Mouse (Mus musculus): ENCODE results near the gene Gm49510. TPM values are rescaled to one million over a fixed set of nuclear protein-coding genes. Genes with fewer than 3 reads are reported as not detected.
"Not testable (repeated sequence)": the region's sequence is repeated elsewhere in the genome, so short reads cannot be mapped to it uniquely, and the experiment has no call there.

Gm49510 gene
- polyA plus RNA-seq, 1 experiment from 2014 or later, result 0.16 TPM

GRCm38 (mm10) chr15:78878792-78879516 is 20.5 kb upstream of the Gm49510 start:
- not testable (repeated sequence) for H3K9ac ChIP-seq (replicated peaks); H3K27ac ChIP-seq; ATAC-seq (ENCODE audit: insufficient number of reproducible peaks, insufficient read depth, low FRiP score, low TSS enrichment, low read depth); H3K27me3 ChIP-seq; H3K4me3 ChIP-seq (replicated peaks); H3K9me3 ChIP-seq
- Histone ChIP-seq H3K36me3 (peaks cover 40% of the 10 kb centered on the region), H3K4me2 (peak overlapping the region; percentile 13; the same call in 1 of the 2 replicates), H3K4me1 (replicated peaks) (peaks cover 23% of the 10 kb centered on the region)
- 39% methylated on average over 7 of the region's 7 CpGs for WGBS

GRCm38 (mm10) chr15:78880432-78880831 is 19.0 kb upstream of the Gm49510 start:
- no peak overlapping the region for H3K4me3 ChIP-seq (replicated peaks)
- H3K9ac ChIP-seq (replicated peaks), result no peak overlapping the region
- 95% methylated on average over 8 of the region's 8 CpGs for WGBS
- no peak for ATAC-seq (ENCODE audit: insufficient number of reproducible peaks, insufficient read depth, low FRiP score, low TSS enrichment, low read depth)
- peaks cover 22% of the 10 kb centered on the region for H3K4me1 ChIP-seq (replicated peaks)
- no peak overlapping the region for H3K4me2 ChIP-seq
- peaks cover 52% of the 10 kb centered on the region for H3K36me3 ChIP-seq
- H3K27me3 ChIP-seq, result no peaks in the 10 kb centered on the region
- H3K27ac ChIP-seq, result peak overlapping the region; percentile 7; the same call in 1 of the 2 replicates
- no peaks in the 10 kb centered on the region for H3K9me3 ChIP-seq

GRCm38 (mm10) chr15:78881828-78882227 is 17.6 kb upstream of the Gm49510 start:
- WGBS, result 82% methylated on average over 3 of the region's 3 CpGs
- H3K9ac ChIP-seq (replicated peaks), result no peak overlapping the region
- H3K4me2 ChIP-seq, result no peak overlapping the region
- peaks cover 66% of the 10 kb centered on the region for H3K36me3 ChIP-seq
- no peaks in the 10 kb centered on the region for H3K27me3 ChIP-seq
- no peaks in the 10 kb centered on the region for H3K9me3 ChIP-seq
- no peak for ATAC-seq (ENCODE audit: insufficient number of reproducible peaks, insufficient read depth, low FRiP score, low TSS enrichment, low read depth)
- no peak overlapping the region for H3K4me3 ChIP-seq (replicated peaks)
- H3K27ac ChIP-seq, result no peak overlapping the region
- H3K4me1 ChIP-seq (replicated peaks), result peaks cover 15% of the 10 kb centered on the region

GRCm38 (mm10) chr15:78889401-78889853 is 10.0 kb upstream of the Gm49510 start:
- Histone ChIP-seq H3K9ac (replicated peaks) (no peak overlapping the region; the same call in 1 of the 2 replicates), H3K4me2 (no peak overlapping the region), H3K36me3 (peaks cover 98% of the 10 kb centered on the region), H3K4me3 (replicated peaks) (no peak overlapping the region), H3K9me3 (no peaks in the 10 kb centered on the region), H3K27me3 (no peaks in the 10 kb centered on the region), H3K27ac (no peak overlapping the region), H3K4me1 (replicated peaks) (peaks cover 22% of the 10 kb centered on the region)
- ATAC-seq (ENCODE audit: insufficient number of reproducible peaks, insufficient read depth, low FRiP score, low TSS enrichment, low read depth), result no peak
- WGBS, result 36% methylated on average over 13 of the region's 13 CpGs

- peaks cover 76% of the 10 kb centered on the region for H3K36me3 ChIP-seq
- H3K4me2 ChIP-seq, result no peak overlapping the region
- no peak for ATAC-seq (ENCODE audit: insufficient number of reproducible peaks, insufficient read depth, low FRiP score, low TSS enrichment, low read depth)
- H3K4me3 ChIP-seq (replicated peaks), result no peak overlapping the region
- 56% methylated on average over 7 of the region's 7 CpGs for WGBS
- peaks cover 25% of the 10 kb centered on the region for H3K4me1 ChIP-seq (replicated peaks)
- no peaks in the 10 kb centered on the region for H3K9me3 ChIP-seq
- no peak overlapping the region for H3K27ac ChIP-seq
- no peaks in the 10 kb centered on the region for H3K27me3 ChIP-seq
- H3K9ac ChIP-seq (replicated peaks), result no peak overlapping the region
Measured at GRCm38 (mm10) chr15:78892440-78892839, 7.0 kb upstream of the Gm49510 start.

GRCm38 (mm10) chr15:78894726-78895125 is 4.7 kb upstream of the Gm49510 start:
- Histone ChIP-seq H3K4me1 (replicated peaks) (peaks cover 36% of the 10 kb centered on the region), H3K27ac (peak overlapping the region; percentile 2; the same call in 1 of the 2 replicates), H3K4me3 (replicated peaks) (no peak overlapping the region), H3K27me3 (no peaks in the 10 kb centered on the region), H3K36me3 (peaks cover 53% of the 10 kb centered on the region), H3K9me3 (no peaks in the 10 kb centered on the region), H3K9ac (replicated peaks) (no peak overlapping the region), H3K4me2 (no peak overlapping the region)
- no peak for ATAC-seq (ENCODE audit: insufficient number of reproducible peaks, insufficient read depth, low FRiP score, low TSS enrichment, low read depth)
- 74% methylated on average over 13 of the region's 13 CpGs for WGBS

GRCm38 (mm10) chr15:78895741-78896140 is 3.7 kb upstream of the Gm49510 start:
- H3K36me3 ChIP-seq, result peaks cover 43% of the 10 kb centered on the region
- no peak overlapping the region for H3K9ac ChIP-seq (replicated peaks)
- H3K4me3 ChIP-seq (replicated peaks), result no peak overlapping the region
- H3K27me3 ChIP-seq, result no peaks in the 10 kb centered on the region
- H3K27ac ChIP-seq, result no peak overlapping the region
- no peak for ATAC-seq (ENCODE audit: insufficient number of reproducible peaks, insufficient read depth, low FRiP score, low TSS enrichment, low read depth)
- no peaks in the 10 kb centered on the region for H3K9me3 ChIP-seq
- no peak overlapping the region for H3K4me2 ChIP-seq
- H3K4me1 ChIP-seq (replicated peaks), result peaks cover 42% of the 10 kb centered on the region
- 84% methylated on average over 2 of the region's 2 CpGs for WGBS

GRCm38 (mm10) chr15:78896149-78896548 is 3.3 kb upstream of the Gm49510 start:
- Histone ChIP-seq H3K4me1 (replicated peaks) (peaks cover 46% of the 10 kb centered on the region), H3K4me2 (no peak overlapping the region), H3K36me3 (peaks cover 39% of the 10 kb centered on the region), H3K9ac (replicated peaks) (no peak overlapping the region), H3K9me3 (no peaks in the 10 kb centered on the region), H3K27ac (no peak overlapping the region), H3K4me3 (replicated peaks) (no peak overlapping the region), H3K27me3 (no peaks in the 10 kb centered on the region)
- ATAC-seq (ENCODE audit: insufficient number of reproducible peaks, insufficient read depth, low FRiP score, low TSS enrichment, low read depth), result no peak
- WGBS, result 85% methylated on average over 3 of the region's 3 CpGs

GRCm38 (mm10) chr15:78897488-78897887 is 2.0 kb upstream of the Gm49510 start:
- H3K9ac ChIP-seq (replicated peaks), result no peak overlapping the region
- H3K4me3 ChIP-seq (replicated peaks), result no peak overlapping the region
- H3K27me3 ChIP-seq, result no peaks in the 10 kb centered on the region
- H3K27ac ChIP-seq, result no peak overlapping the region
- H3K4me1 ChIP-seq (replicated peaks), result peaks cover 49% of the 10 kb centered on the region
- H3K4me2 ChIP-seq, result no peak overlapping the region
- no peak for ATAC-seq (ENCODE audit: insufficient number of reproducible peaks, insufficient read depth, low FRiP score, low TSS enrichment, low read depth)
- WGBS, result 86% methylated on average over 4 of the region's 4 CpGs
- H3K36me3 ChIP-seq, result peaks cover 30% of the 10 kb centered on the region
- no peaks in the 10 kb centered on the region for H3K9me3 ChIP-seq

- peak overlapping the region; percentile 32 for H3K27ac ChIP-seq
Measured at GRCm38 (mm10) chr15:78898507-78899001, 913 bp upstream of the Gm49510 start.

GRCm38 (mm10) chr15:78899740-78900584 is 495 bp downstream of the Gm49510 start, which contains the start of gene Sh3bp1:
TSS of gene Sh3bp1 (plus strand) at chr15:78899768.
- peak within 1 kb of the TSS; percentile 84 for H3K27ac ChIP-seq
- H3K9me3 ChIP-seq, result no peaks in the 10 kb centered on the region
- peak within 1 kb of the TSS; percentile 79 for H3K9ac ChIP-seq (replicated peaks)
- peaks cover 30% of the 10 kb centered on the region for H3K36me3 ChIP-seq
- peak within 1 kb of the TSS; percentile 78 for H3K4me3 ChIP-seq (replicated peaks)
- ATAC-seq (ENCODE audit: insufficient number of reproducible peaks, insufficient read depth, low FRiP score, low TSS enrichment, low read depth), result no peak
- WGBS, result under 1% methylated on average over 45 of the region's 47 CpGs
- no peaks in the 10 kb centered on the region for H3K27me3 ChIP-seq
- peak within 1 kb of the TSS; percentile 92 for H3K4me2 ChIP-seq
- peaks cover 41% of the 10 kb centered on the region for H3K4me1 ChIP-seq (replicated peaks)

More at GRCm38 (mm10) chr15:78898507-78899001, 913 bp upstream of the Gm49510 start:
- Histone ChIP-seq H3K27me3 (no peaks in the 10 kb centered on the region), H3K4me1 (replicated peaks) (peaks cover 49% of the 10 kb centered on the region), H3K9me3 (no peaks in the 10 kb centered on the region), H3K36me3 (peaks cover 30% of the 10 kb centered on the region), H3K4me2 (peak overlapping the region; percentile 92), H3K4me3 (replicated peaks) (peak overlapping the region; percentile 78), H3K9ac (replicated peaks) (peak overlapping the region; percentile 79)
- 51% methylated on average over 6 of the region's 6 CpGs for WGBS
- ATAC-seq (ENCODE audit: insufficient number of reproducible peaks, insufficient read depth, low FRiP score, low TSS enrichment, low read depth), result 0 out of 2 replicates have a peak, but pooled peaks have one; percentile 18
